Mouse (Mus musculus): ENCODE measurements around the gene Maml3. TPM values are rescaled to one million over a fixed set of nuclear protein-coding genes. Genes with fewer than 3 reads are reported as not detected.

Maml3 gene
- polyA plus RNA-seq, 1 experiment from 2014 or later: 8.2 TPM

- ATAC-seq (ENCODE audit: low FRiP score): no peak
- Histone ChIP-seq H3K4me1 (replicated peaks) (peaks cover 11% of the 10 kb centered on the region), H3K36me3 (no peaks in the 10 kb centered on the region), H3K4me2 (no peak overlapping the region), H3K9me3 (no peaks in the 10 kb centered on the region), H3K4me3 (no peak overlapping the region), H3K9ac (no peak overlapping the region), H3K27ac (no peak overlapping the region), H3K27me3 (0 out of 2 replicates have a peak, but pooled peaks cover 3% of the 10 kb centered on the region)
- 85% methylated on average over 10 of the region's 10 CpGs for WGBS
Measured at GRCm38 (mm10) chr3:51646301-51646700, 458.6 kb downstream of the Maml3 start.

- Histone ChIP-seq H3K4me2 (no peak overlapping the region), H3K9ac (no peak overlapping the region), H3K27me3 (0 out of 2 replicates have a peak, but pooled peaks cover 3% of the 10 kb centered on the region), H3K4me1 (replicated peaks) (peaks cover 6% of the 10 kb centered on the region), H3K27ac (no peak overlapping the region), H3K9me3 (no peaks in the 10 kb centered on the region), H3K36me3 (no peaks in the 10 kb centered on the region), H3K4me3 (no peak overlapping the region)
- 92% methylated on average over 6 of the region's 6 CpGs for WGBS
- ATAC-seq (ENCODE audit: low FRiP score): no peak
Measured at GRCm38 (mm10) chr3:51645484-51645883, 459.4 kb downstream of the Maml3 start.

DNA sequence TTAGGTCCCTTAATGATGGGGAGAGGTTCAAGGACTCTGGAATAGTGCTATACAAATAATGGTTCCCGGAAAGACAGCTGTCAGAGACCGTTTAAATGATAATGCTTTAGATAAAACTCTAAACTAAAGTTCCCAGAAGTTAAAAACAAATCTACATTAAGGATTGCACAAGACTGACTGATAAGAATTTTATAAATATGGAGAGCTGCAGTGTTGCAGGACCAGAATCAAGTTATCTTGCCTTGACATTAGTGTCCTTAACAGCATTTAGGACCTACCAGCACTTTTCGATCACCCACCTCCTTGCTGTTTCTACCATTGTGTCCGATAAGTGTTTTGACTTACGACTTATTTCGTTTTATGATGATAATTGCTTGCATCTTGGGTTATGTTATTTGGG is 466.6 kb downstream of the Maml3 start:
- Histone ChIP-seq H3K4me3 (no peak overlapping the region), H3K36me3 (no peaks in the 10 kb centered on the region), H3K4me1 (replicated peaks) (0 out of 2 replicates have a peak, but pooled peaks cover 3% of the 10 kb centered on the region), H3K27me3 (no peaks in the 10 kb centered on the region), H3K9ac (no peak overlapping the region), H3K9me3 (no peaks in the 10 kb centered on the region), H3K27ac (no peak overlapping the region), H3K4me2 (no peak overlapping the region)
- ATAC-seq (ENCODE audit: low FRiP score): no peak
- 95% methylated on average over 6 of the region's 6 CpGs for WGBS

DNA sequence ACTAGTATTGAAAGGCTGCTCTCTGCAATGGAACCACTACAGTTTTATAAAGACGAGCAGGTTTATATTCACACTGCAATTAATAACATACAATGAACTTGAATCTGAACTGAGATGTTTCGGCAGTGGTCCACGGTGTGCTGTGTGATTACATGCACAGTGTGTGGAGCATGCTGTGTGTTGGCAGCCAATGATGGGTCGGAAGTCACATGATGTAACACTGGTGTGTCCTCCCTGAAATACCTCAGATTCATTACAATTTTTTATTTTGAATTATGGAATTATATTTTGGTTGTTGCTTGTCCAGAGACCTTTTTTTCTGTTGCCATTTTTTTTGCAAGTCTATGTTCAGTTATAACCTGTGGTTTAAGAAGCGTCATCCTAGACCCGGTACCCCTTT is 467.6 kb downstream of the Maml3 start:
- Histone ChIP-seq H3K27ac (no peak overlapping the region), H3K9me3 (no peaks in the 10 kb centered on the region), H3K36me3 (no peaks in the 10 kb centered on the region), H3K4me2 (no peak overlapping the region), H3K4me3 (no peak overlapping the region), H3K27me3 (no peaks in the 10 kb centered on the region), H3K9ac (no peak overlapping the region), H3K4me1 (replicated peaks) (0 out of 2 replicates have a peak, but pooled peaks cover 3% of the 10 kb centered on the region)
- 93% methylated on average over 6 of the region's 6 CpGs for WGBS
- ATAC-seq (ENCODE audit: low FRiP score): no peak

DNA sequence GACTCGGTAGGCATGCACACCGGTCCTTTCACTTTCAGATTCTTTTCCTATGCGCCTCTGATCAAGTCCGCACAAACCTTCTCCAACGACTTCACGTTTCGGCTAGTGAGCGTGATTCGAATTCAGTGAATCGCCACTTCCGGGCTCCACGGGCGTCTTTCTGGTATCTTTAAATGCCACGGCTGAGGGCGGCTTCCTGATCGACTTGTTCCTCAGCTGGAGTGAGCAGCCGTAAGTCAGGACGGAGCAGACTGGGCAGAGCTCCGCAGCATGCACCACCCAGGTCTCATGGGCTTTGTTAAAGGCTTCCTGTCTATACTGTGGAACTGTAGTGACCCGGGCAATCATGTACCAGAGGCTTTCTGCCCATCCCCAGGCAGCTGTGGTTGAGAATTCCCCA is 468.2 kb downstream of the Maml3 start:
- Histone ChIP-seq H3K27ac (no peak overlapping the region), H3K27me3 (no peaks in the 10 kb centered on the region), H3K4me1 (replicated peaks) (0 out of 2 replicates have a peak, but pooled peaks cover 3% of the 10 kb centered on the region), H3K9ac (no peak overlapping the region), H3K4me2 (no peak overlapping the region), H3K4me3 (no peak overlapping the region), H3K9me3 (no peaks in the 10 kb centered on the region), H3K36me3 (no peaks in the 10 kb centered on the region)
- no peak for ATAC-seq (ENCODE audit: low FRiP score)
- 91% methylated on average over 20 of the region's 20 CpGs for WGBS

DNA sequence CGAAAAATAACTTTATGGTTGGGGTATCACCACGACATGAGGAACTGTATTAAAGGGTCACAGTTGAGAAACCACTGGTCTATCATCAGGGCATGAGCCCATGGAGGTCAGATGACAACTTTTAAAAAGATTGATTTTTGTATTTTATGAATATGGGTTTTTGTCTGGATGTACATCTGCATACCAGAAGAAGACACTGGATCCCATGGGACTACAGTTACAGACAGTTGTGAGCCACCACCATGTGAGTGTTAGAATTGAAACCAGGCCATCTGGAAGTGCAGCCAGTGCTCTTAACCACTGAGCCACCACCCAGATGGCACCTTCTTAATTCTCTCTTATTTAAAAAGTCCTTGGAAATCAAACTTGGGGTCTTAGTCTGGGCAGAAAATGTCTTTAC is 468.9 kb downstream of the Maml3 start:
- no peak for ATAC-seq (ENCODE audit: low FRiP score)
- Histone ChIP-seq H3K9ac (no peak overlapping the region), H3K4me1 (replicated peaks) (0 out of 2 replicates have a peak, but pooled peaks cover 3% of the 10 kb centered on the region), H3K4me3 (no peak overlapping the region), H3K27me3 (no peaks in the 10 kb centered on the region), H3K27ac (no peak overlapping the region), H3K4me2 (no peak overlapping the region), H3K9me3 (peaks cover 6% of the 10 kb centered on the region; the same call in 1 of the 2 replicates), H3K36me3 (no peaks in the 10 kb centered on the region)
- WGBS: 92% methylated on average over 2 of the region's 2 CpGs

Other genes starting within 250 kb of the Maml3 start
- 2.7 and 2.9 TPM in 2 replicates for gene Foxo1, start 163.3 kb upstream of the Maml3 start, polyA plus RNA-seq (2015; fragmentation: Nextera tagmentation; extraction: Ambion mirVana)

Measured in hindbrain, embryonic 13.5 days (tissue).